Mouse (Mus musculus) layer of hippocampus, adult 9-11 months (tissue): ENCODE measurements at regions not wholly inside any gene's neighbourhood (a gene's known extent, or its start where the extent isn't known, plus 50 kb on each side); places are given as distances from the start of the nearest gene placed in this dataset.
"Not testable (repeated sequence)": the region's sequence is repeated elsewhere in the genome, so short reads cannot be mapped to it uniquely, and the experiment has no call there.

Experiments used
- DNase-seq: peaks from one replicate; pipeline ENCODE4 v3.0.0; 2022

GRCm38 (mm10) chr2:96063571-96063970 lies 254.4 kb upstream of the Lrrc4c start:
- no peak for DNase-seq

DNA sequence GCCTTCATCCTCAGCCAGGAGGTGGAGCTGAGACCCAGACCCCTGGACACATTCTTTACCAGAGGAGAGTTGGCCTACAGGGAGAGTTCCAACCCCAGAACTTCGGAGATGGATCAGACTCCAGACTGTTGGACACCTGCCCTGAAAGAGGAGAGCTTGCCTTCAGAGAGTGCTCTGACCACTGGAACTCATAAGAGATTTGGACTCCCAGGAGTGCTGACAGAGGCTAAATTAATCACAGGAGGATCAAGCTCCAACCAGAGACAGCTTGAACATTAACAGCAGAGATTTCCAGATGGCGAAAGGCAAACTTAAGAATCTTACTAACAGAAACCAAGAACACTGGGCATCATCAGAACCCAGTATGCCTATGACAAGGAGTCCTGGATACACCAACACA lies 209.5 kb upstream of the Lrrc4c start:
- DNase-seq, result not testable (repeated sequence)

- no peak for DNase-seq
Observed at GRCm38 (mm10) chr2:96120081-96120480, 197.9 kb upstream of the Lrrc4c start.

DNA sequence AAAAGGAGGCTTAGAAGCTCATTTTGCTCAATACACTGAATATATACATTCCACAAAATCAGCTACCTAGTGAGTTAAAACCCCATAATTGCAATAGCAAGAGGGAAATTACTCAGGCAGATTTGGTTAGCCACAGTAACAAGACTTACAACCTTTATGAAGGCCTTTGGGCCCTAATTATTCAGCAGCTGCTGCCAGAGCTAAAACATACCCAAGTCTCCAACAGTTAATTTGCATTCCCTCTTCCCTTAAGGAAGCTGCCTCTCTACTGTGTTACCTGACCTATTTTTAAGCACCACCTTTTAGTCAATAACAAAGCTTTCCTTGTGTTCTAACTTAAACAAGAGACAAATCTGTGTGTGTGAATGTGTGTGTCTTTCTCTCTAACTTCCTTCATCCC lies 179.4 kb upstream of the Lrrc4c start:
- DNase-seq, result no peak

DNA sequence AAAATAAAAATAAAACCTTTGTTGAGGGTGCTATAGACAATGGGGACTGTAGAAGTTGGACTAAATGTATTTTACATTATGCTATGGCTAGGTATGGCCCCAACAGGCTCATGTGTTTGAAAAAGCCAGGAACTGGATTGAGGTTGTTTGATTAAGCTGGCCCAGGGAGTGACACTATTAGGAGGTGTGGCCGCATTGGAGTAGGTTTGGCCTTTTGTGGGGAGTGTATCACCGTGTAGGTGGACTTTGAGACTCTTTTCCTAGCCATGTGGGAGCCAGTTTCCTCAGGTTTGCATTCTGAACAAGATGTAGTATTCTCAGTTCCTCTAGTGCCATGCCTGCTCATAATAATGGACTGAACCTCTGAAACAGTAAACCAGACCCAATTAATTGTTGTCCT lies 162.7 kb upstream of the Lrrc4c start:
- no peak for DNase-seq

GRCm38 (mm10) chr2:96166624-96167023 lies 151.3 kb upstream of the Lrrc4c start:
- peak; percentile 21 for DNase-seq
